Mouse (Mus musculus): Measurements from ENCODE around the gene Lair1.
A peak's percentile ranks its signal among the peaks of the same experiment; 100 is the strongest.
"Not testable (repeated sequence)": the region's sequence is repeated elsewhere in the genome, so short reads cannot be mapped to it uniquely, and the experiment has no call there.

Lair1 gene

GRCm38 (mm10) chr7:4063013-4063412 lies at the start of gene Lair1:
Gene Lair1, minus strand, starts transcription at chr7:4063204.
- DNase-seq = no peak

- DNase-seq = no peak
These were observed 48.8 kb upstream of the Lair1 start for GRCm38 (mm10) chr7:4111766-4112165.

- DNase-seq = no peak
These were observed 40.4 kb upstream of the Lair1 start for GRCm38 (mm10) chr7:4103411-4103810.

GRCm38 (mm10) chr7:4101144-4101543 lies 38.1 kb upstream of the Lair1 start:
- DNase-seq = no peak

- DNase-seq = no peak
These were observed 35.8 kb upstream of the Lair1 start for GRCm38 (mm10) chr7:4098832-4099231.

- no peak for DNase-seq
These were observed 35.3 kb upstream of the Lair1 start for GRCm38 (mm10) chr7:4098301-4098700.

GRCm38 (mm10) chr7:4091170-4091569 lies 28.2 kb upstream of the Lair1 start:
- no peak for DNase-seq

- peak; percentile 7 for DNase-seq
These were observed 25.7 kb upstream of the Lair1 start for GRCm38 (mm10) chr7:4088679-4089078.

GRCm38 (mm10) chr7:4087896-4088480 lies 25.0 kb upstream of the Lair1 start:
- no peak for DNase-seq

GRCm38 (mm10) chr7:4087238-4087895 lies 24.4 kb upstream of the Lair1 start:
- DNase-seq = no peak

- DNase-seq = no peak
These were observed 22.6 kb upstream of the Lair1 start for GRCm38 (mm10) chr7:4085562-4085961.

- no peak for DNase-seq
These were observed 21.2 kb upstream of the Lair1 start for GRCm38 (mm10) chr7:4084161-4084560.

GRCm38 (mm10) chr7:4082804-4083203 lies 19.8 kb upstream of the Lair1 start:
- no peak for DNase-seq

- no peak for DNase-seq
These were observed 18.7 kb upstream of the Lair1 start for GRCm38 (mm10) chr7:4081706-4082105.

- DNase-seq = no peak
These were observed 17.5 kb upstream of the Lair1 start for GRCm38 (mm10) chr7:4080552-4080951.

GRCm38 (mm10) chr7:4079511-4079910 lies 16.5 kb upstream of the Lair1 start:
- no peak for DNase-seq

- no peak for DNase-seq
These were observed 10.1 kb upstream of the Lair1 start for GRCm38 (mm10) chr7:4073144-4073543.

- DNase-seq = no peak
These were observed 8.1 kb upstream of the Lair1 start for GRCm38 (mm10) chr7:4071066-4071465.

- no peak for DNase-seq
These were observed 866 bp upstream of the Lair1 start for GRCm38 (mm10) chr7:4063714-4064425.

- not testable (repeated sequence) for DNase-seq
These were observed 2.3 kb downstream of the Lair1 start for GRCm38 (mm10) chr7:4060602-4061188.

GRCm38 (mm10) chr7:4026794-4027421 lies 36.1 kb downstream of the Lair1 start:
- DNase-seq = no peak

- not testable (repeated sequence) for DNase-seq
These were observed 58.4 kb downstream of the Lair1 start for GRCm38 (mm10) chr7:4004636-4005035.

GRCm38 (mm10) chr7:4003996-4004395 lies 59.0 kb downstream of the Lair1 start:
- DNase-seq = not testable (repeated sequence)

All from liver (tissue).